Mouse (Mus musculus) urinary bladder, adult 18-20 months (tissue): ENCODE results near the gene Gm19410.

Experiments
- DNase-seq, 2 experiments: peaks; one replicate each; pipeline ENCODE4 v3.0.0; 2022; ENCODE audit warnings: low spot score in 2 of 2, mixed read lengths in 2 of 2

Gene Gm19410

GRCm38 (mm10) chr8:35765499-35766193 lies at the start of gene Gm19410:
Gene Gm19410, plus strand, starts transcription at chr8:35765790.
- peak in 1 of 2 experiments; percentile 9 for DNase-seq

- no peak for DNase-seq
Observed at GRCm38 (mm10) chr8:35730776-35731175, 34.8 kb upstream of the Gm19410 start.

- DNase-seq = no peak
Observed at GRCm38 (mm10) chr8:35735438-35735837, 30.2 kb upstream of the Gm19410 start.

- no peak for DNase-seq
Observed at GRCm38 (mm10) chr8:35756202-35756601, 9.4 kb upstream of the Gm19410 start.

GRCm38 (mm10) chr8:35765020-35765419 lies 570 bp upstream of the Gm19410 start:
- no peak for DNase-seq

GRCm38 (mm10) chr8:35773508-35773907 lies 7.9 kb downstream of the Gm19410 start:
- DNase-seq = no peak
